Mouse (Mus musculus): ENCODE measurements around the gene Smok2a. TPM values are rescaled to one million over a fixed set of nuclear protein-coding genes. Genes with fewer than 3 reads are reported as not detected.
"Not testable (repeated sequence)": the region's sequence is repeated elsewhere in the genome, so short reads cannot be mapped to it uniquely, and the experiment has no call there.

Smok2a gene
- polyA plus RNA-seq, 1 experiment from 2014 or later, result not detected

GRCm38 (mm10) chr17:13215595-13215994, 5.4 kb upstream of the Smok2a start:
- H3K4me1 ChIP-seq (replicated peaks), result no peaks in the 10 kb centered on the region
- H3K4me2 ChIP-seq, result no peak overlapping the region
- ATAC-seq (ENCODE audit: insufficient read depth), result no peak
- H3K27ac ChIP-seq (replicated peaks), result no peak overlapping the region
- H3K9me3 ChIP-seq (replicated peaks), result peaks cover 72% of the 10 kb centered on the region
- H3K36me3 ChIP-seq (replicated peaks), result no peaks in the 10 kb centered on the region
- 52% methylated on average over 2 of the region's 2 CpGs for WGBS (ENCODE audit: insufficient replicate concordance)
- H3K4me3 ChIP-seq (replicated peaks), result no peak overlapping the region
- H3K27me3 ChIP-seq, result no peaks in the 10 kb centered on the region
- H3K9ac ChIP-seq, result no peak overlapping the region

- not testable (repeated sequence) for H3K27me3 ChIP-seq; H3K9ac ChIP-seq; H3K4me1 ChIP-seq (replicated peaks); H3K4me3 ChIP-seq (replicated peaks); ATAC-seq (ENCODE audit: insufficient read depth); H3K4me2 ChIP-seq; H3K27ac ChIP-seq (replicated peaks); H3K36me3 ChIP-seq (replicated peaks)
- WGBS (ENCODE audit: insufficient replicate concordance), result 68% methylated on average over 2 of the region's 2 CpGs
- peaks cover 47% of the 10 kb centered on the region; the same call in 1 of the 2 replicates for H3K9me3 ChIP-seq (replicated peaks)
These were observed 933 bp downstream of the Smok2a start for GRCm38 (mm10) chr17:13221921-13222320.

DNA sequence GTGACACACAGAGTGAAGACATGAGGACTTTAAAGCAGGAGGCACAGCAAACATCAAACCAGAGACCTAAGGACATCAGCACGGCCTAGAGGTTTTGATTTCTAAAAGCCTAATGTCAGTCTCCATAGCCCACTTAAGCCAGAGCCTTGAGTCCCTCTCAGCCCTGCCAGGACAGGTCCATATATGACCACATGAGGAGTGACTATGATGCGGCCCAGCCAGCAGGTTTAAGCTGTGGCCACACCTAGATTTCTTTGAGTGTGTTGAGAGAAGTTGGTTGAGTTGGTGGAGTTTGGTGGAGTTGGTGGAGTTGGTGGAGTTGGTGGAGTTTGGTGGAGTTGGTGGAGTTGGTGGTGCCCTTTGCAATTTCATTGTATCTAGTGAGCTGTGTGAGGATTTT, 9.0 kb downstream of the Smok2a start, which contains the start of gene Smok2b:
Smok2b (plus strand) TSS at position 301 of the 400 bp plus-strand sequence.
- not testable (repeated sequence) for H3K27ac ChIP-seq (replicated peaks); H3K4me1 ChIP-seq (replicated peaks); ATAC-seq (ENCODE audit: insufficient read depth); H3K4me3 ChIP-seq (replicated peaks); H3K27me3 ChIP-seq; H3K9ac ChIP-seq; H3K4me2 ChIP-seq; H3K36me3 ChIP-seq (replicated peaks)
- WGBS (ENCODE audit: insufficient replicate concordance), result 48% methylated on average over 2 of the region's 2 CpGs
- peaks cover 45% of the 10 kb centered on the region; the same call in 1 of the 2 replicates for H3K9me3 ChIP-seq (replicated peaks)

GRCm38 (mm10) chr17:13239461-13239860, 18.5 kb downstream of the Smok2a start:
- not testable (repeated sequence) for H3K4me2 ChIP-seq; H3K27me3 ChIP-seq; ATAC-seq (ENCODE audit: insufficient read depth); H3K9ac ChIP-seq; H3K4me3 ChIP-seq (replicated peaks); H3K4me1 ChIP-seq (replicated peaks); H3K27ac ChIP-seq (replicated peaks); H3K36me3 ChIP-seq (replicated peaks)
- H3K9me3 ChIP-seq (replicated peaks), result peaks cover 34% of the 10 kb centered on the region
- WGBS (ENCODE audit: insufficient replicate concordance), result 67% methylated on average over 4 of the region's 4 CpGs

- not testable (repeated sequence) for H3K27ac ChIP-seq (replicated peaks); H3K4me3 ChIP-seq (replicated peaks); H3K9ac ChIP-seq; H3K36me3 ChIP-seq (replicated peaks); H3K27me3 ChIP-seq; ATAC-seq (ENCODE audit: insufficient read depth); H3K4me1 ChIP-seq (replicated peaks); H3K4me2 ChIP-seq
- 67% methylated on average over 7 of the region's 13 CpGs for WGBS (ENCODE audit: insufficient replicate concordance)
- peaks cover 23% of the 10 kb centered on the region for H3K9me3 ChIP-seq (replicated peaks)
These were observed 20.1 kb downstream of the Smok2a start for GRCm38 (mm10) chr17:13240807-13241727.

DNA sequence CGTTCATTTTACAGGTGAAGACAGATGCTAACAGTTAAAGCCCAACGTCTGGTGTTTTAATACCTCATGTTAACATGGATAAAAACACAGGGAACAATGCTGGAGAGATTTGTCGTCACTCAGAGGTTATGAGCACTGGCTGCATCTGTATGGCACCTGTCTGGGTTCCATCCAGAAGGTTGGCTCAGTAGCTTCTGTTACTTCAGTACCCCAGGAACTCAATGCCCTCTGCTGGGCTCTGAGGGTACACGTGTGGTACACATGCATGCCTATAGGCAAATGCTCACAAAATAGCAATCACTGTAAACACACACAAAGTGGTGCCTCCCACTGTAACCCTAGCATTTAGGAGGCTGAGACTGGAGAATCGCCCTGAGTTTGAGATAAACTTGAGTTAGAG, 33.8 kb downstream of the Smok2a start:
- ATAC-seq (ENCODE audit: insufficient read depth); H3K9me3 ChIP-seq (replicated peaks); H3K27ac ChIP-seq (replicated peaks); H3K27me3 ChIP-seq; H3K9ac ChIP-seq; H3K36me3 ChIP-seq (replicated peaks); H3K4me3 ChIP-seq (replicated peaks); H3K4me2 ChIP-seq; H3K4me1 ChIP-seq (replicated peaks): not testable (repeated sequence)
- WGBS (ENCODE audit: insufficient replicate concordance), result 40% methylated on average over 1 of the region's 5 CpGs

Other genes with a start within 250 kb of the Smok2a start
- gene Wtap, start 227.0 kb upstream of the Smok2a start, polyA plus RNA-seq (2015; fragmentation: Nextera tagmentation; extraction: Ambion mirVana), result 37.1 and 41.9 TPM in 2 replicates
- gene Sod2, start 214.3 kb upstream of the Smok2a start, polyA plus RNA-seq (2015; fragmentation: Nextera tagmentation; extraction: Ambion mirVana), result 113 and 120 TPM in 2 replicates
- not detected in 2 replicates for gene Gpr31b, start 168.9 kb upstream of the Smok2a start, polyA plus RNA-seq (2015; fragmentation: Nextera tagmentation; extraction: Ambion mirVana)
- not detected in 2 replicates for gene Tcp10b, start 160.1 kb upstream of the Smok2a start, polyA plus RNA-seq (2015; fragmentation: Nextera tagmentation; extraction: Ambion mirVana)
- gene Unc93a, start 89.4 kb upstream of the Smok2a start, polyA plus RNA-seq (2015; fragmentation: Nextera tagmentation; extraction: Ambion mirVana), result not detected in 2 replicates
- not detected in 2 replicates for gene Smok2b, start 9.1 kb downstream of the Smok2a start, polyA plus RNA-seq (2015; fragmentation: Nextera tagmentation; extraction: Ambion mirVana)
- gene Tcp10c, start 133.4 kb downstream of the Smok2a start, polyA plus RNA-seq (2015; fragmentation: Nextera tagmentation; extraction: Ambion mirVana), result not detected in 2 replicates